Mouse (Mus musculus) skeletal muscle tissue, adult 2 months (tissue): ENCODE measurements at regions not wholly inside any gene's neighbourhood (a gene's known extent, or its start where the extent isn't known, plus 50 kb on each side); places are given as distances from the start of the nearest gene placed in this dataset.

Source experiments
- DNase-seq: peaks from one replicate; pipeline ENCODE4 v3.0.0-alpha.2; 2012; ENCODE audit warnings: low read depth, low spot score

- no peak for DNase-seq
Measured at GRCm38 (mm10) chr14:29784506-29784905, 62.8 kb upstream of the Cacna2d3 start.

- no peak for DNase-seq
Measured at GRCm38 (mm10) chr14:29786431-29786830, 64.8 kb upstream of the Cacna2d3 start.

GRCm38 (mm10) chr14:29787796-29788195, 66.1 kb upstream of the Cacna2d3 start:
- no peak for DNase-seq

- DNase-seq, result no peak
Measured at GRCm38 (mm10) chr14:29788351-29788750, 66.7 kb upstream of the Cacna2d3 start.

- DNase-seq, result no peak
Measured at GRCm38 (mm10) chr14:29795325-29795724, 73.7 kb upstream of the Cacna2d3 start.

- no peak for DNase-seq
Measured at GRCm38 (mm10) chr14:29796396-29796795, 74.7 kb upstream of the Cacna2d3 start.

GRCm38 (mm10) chr14:29799852-29800251, 78.2 kb upstream of the Cacna2d3 start:
- DNase-seq, result no peak

- DNase-seq, result no peak
Measured at GRCm38 (mm10) chr14:29805234-29805633, 83.6 kb upstream of the Cacna2d3 start.

GRCm38 (mm10) chr14:29807881-29808280, 86.2 kb upstream of the Cacna2d3 start:
- no peak for DNase-seq

GRCm38 (mm10) chr14:29814626-29815025, 93.0 kb upstream of the Cacna2d3 start:
- no peak for DNase-seq

GRCm38 (mm10) chr14:29817548-29817947, 95.9 kb upstream of the Cacna2d3 start:
- DNase-seq, result no peak

GRCm38 (mm10) chr14:29818251-29818650, 96.6 kb upstream of the Cacna2d3 start:
- no peak for DNase-seq

GRCm38 (mm10) chr14:29818751-29819150, 97.1 kb upstream of the Cacna2d3 start:
- DNase-seq, result no peak

GRCm38 (mm10) chr14:29837063-29837462, 115.4 kb upstream of the Cacna2d3 start:
- DNase-seq, result no peak

- no peak for DNase-seq
Measured at GRCm38 (mm10) chr14:29839576-29839975, 117.9 kb upstream of the Cacna2d3 start.

- no peak for DNase-seq
Measured at GRCm38 (mm10) chr14:29841361-29842117, 119.9 kb upstream of the Cacna2d3 start.

GRCm38 (mm10) chr14:29847661-29848060, 120.4 kb upstream of the Selenok start:
- DNase-seq, result no peak

- DNase-seq, result no peak
Measured at GRCm38 (mm10) chr14:29851286-29851685, 116.8 kb upstream of the Selenok start.

- no peak for DNase-seq
Measured at GRCm38 (mm10) chr14:29851956-29852725, 116.0 kb upstream of the Selenok start.

- DNase-seq, result no peak
Measured at GRCm38 (mm10) chr14:29862032-29862431, 106.1 kb upstream of the Selenok start.

GRCm38 (mm10) chr14:29866455-29867275, 101.4 kb upstream of the Selenok start:
- DNase-seq, result no peak

- no peak for DNase-seq
Measured at GRCm38 (mm10) chr14:29867311-29867710, 100.8 kb upstream of the Selenok start.
